Mouse (Mus musculus) spleen, embryonic (tissue): Measurements from ENCODE around the gene Usp24.

Experiments used
- CTCF ChIA-PET: fragments of 350-600 bp; sonication (Branson Sonifier 250); formaldehyde crosslinking; loops from one replicate; lab custom pipeline; 2022; lab: Charles Lee

The Usp24 gene

DNA sequence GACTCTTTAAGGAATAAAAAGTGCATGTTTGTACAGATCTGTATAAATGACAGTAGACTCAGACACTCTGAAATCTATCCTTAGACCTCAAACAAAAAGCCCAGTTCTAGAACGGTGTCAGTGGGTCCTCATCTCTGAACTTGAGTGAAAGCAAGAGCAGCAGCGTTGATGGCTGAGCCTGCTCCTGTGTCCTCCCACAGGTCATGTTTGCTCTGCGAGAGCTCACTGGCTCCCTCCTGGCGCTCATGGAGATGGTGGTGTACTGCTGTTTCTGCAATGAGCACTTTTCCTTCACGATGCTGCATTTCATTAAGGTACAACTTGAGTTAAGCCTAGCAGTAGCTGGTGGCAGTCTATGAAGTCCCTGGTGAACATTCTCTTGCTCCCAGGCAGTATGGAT, 110.3 kb downstream of the Usp24 start:
- CTCF ChIA-PET: no interaction called here

DNA sequence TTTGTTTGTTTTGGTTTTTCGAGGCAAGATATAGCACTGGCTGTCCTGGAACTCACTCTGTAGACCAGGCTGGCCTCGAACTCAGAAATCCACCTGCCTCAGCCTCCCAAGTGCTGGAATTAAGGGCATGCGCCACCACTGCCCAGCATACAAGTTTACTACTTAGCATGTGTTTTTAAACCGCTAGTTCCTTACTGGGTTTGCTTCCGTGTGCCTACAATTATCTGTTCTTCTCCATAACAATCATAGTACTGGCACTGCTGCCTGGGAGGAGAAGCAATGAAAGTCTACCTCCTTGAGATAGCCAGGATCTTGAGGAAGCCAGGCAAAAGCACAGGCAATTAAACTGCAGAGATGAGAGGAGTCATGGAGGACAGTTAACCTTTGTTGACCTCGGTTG, 112.6 kb downstream of the Usp24 start:
- CTCF ChIA-PET: no interaction called here

DNA sequence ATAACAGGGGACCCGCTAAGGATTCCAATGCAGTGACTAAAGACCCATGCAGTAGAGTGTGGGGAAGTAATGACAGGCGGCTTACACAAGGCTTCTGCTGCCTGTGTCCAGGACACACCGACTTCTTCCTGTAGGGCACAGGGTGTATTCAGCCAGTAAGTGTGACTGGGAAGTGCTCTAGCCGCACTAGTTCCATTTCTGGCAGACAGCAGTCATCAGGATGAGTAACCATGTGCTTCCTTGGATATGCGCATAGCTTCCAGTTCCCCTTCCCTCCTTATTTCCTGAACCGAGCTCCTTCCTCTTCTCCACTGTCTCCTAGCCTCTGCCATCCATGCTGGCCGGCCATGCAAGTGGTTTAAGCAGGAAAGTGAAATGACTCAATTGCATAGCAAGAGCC, 113.1 kb downstream of the Usp24 start:
- CTCF ChIA-PET: no interaction called here

DNA sequence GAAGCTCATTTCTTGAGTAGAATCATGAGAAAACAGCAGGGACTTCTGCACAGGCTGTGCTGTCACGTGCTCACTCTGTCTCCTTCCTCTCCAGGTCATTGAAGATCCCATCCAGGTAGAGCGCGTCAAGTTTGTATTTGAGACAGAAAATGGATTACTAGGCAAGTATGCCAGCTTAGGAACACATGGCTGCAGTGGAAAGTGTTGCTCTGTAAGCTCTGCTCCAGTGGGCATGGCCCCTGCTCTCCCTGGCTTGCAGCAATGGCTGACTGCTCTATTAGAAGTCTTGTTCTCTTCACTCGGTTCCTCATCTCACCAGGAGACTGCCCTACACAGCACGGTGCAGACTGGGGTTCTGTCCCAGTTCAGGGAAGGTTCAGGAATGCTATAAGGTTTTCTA, 114.4 kb downstream of the Usp24 start:
- CTCF ChIA-PET: no interaction called here

DNA sequence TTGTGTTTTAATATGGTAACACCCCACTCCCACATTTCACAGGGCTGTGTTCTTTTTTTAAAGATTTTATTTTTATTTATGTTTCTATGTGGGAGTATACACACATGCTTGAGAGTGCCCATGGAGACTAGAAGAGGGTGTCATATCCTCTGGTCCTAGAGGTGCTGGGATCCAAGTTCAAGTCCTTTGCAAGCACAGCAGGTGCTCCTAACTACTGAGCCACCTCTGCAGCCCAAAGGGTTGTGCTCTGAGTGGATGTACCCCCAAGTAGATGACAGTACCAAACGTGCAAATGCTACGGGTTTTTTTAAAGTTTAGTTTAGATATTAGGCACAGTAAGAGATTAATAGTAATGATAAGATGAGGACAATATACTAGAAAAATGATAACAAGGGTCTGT, 119.4 kb downstream of the Usp24 start:
- CTCF ChIA-PET: no interaction called here

DNA sequence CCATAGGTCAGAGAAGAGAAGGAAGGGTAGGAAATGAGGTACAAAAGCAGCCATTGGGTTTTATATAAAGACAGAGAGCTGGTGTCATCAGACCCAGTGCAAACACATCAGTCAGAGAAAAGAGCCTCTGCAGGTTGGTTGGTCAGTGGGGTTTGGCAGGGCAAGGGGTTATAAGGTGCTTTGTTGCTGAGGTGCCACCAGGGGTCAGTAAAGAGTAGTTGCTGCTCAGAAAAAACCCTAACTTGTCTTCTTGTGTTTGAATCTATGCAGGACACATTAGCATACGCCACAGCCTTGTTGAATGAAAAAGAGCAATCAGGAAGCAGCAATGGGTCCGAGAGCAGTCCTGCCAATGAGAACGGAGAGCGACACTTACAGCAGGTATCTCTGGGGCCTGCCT, 120.5 kb downstream of the Usp24 start:
- CTCF ChIA-PET: no interaction called here

DNA sequence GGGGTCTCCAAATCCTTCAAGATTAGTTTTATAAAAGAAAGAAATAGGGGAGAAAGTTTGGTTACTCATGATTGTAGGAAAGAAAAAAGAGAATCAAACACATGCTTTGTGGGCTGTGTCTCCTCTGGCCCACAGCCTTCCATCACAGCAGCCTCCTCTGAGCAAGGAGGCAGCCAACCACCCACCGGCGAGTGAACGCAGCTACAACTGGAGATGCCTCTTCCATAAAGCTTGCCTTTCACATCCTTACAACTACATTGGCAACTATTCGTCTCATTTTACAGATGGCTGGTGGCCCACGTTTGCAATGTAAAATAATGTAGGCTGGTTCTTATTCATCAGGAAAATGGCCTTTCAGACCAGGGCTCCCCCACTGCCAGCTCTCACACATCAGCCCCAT, 121.2 kb downstream of the Usp24 start:
- CTCF ChIA-PET: no interaction called here

DNA sequence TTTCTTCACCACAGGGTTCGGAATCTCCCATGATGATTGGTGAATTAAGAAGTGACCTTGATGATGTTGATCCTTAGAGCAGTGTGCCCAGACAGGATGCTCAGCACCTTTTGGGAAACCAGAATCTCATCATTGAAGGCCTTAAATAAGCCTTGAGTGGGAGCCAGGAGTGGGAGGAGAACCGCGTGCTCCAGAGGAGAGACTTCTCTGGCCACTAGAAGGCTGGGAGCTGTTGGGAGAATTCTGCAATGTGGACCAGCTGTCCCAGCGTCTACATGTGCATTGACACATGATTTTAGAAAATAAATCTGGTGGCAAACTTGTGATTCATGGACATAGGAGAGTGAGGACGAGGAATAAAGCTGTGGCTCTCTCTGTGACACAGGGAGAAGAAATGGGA, 122.8 kb downstream of the Usp24 start:
- CTCF ChIA-PET: no interaction called here

DNA sequence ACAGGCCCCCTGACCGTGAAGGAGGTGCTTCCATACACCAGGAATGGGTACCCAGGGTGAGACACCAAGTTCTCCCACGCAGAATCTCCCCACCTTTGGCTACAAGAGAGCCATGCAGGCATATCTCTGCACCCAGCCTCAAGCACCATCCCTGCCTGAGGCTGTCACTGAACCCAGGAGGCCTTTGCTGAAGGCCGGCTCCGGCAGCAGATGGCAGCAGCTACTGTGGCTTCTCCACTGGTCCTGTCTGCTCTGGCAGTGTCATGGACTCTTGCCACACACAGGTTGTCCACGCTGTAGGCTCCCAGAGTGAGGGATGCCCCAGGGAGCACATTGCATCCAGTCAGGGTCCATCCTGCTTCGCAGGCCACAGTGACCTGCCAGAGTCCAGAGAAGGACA, 127.2 kb downstream of the Usp24 start:
- CTCF ChIA-PET: no interaction called here

DNA sequence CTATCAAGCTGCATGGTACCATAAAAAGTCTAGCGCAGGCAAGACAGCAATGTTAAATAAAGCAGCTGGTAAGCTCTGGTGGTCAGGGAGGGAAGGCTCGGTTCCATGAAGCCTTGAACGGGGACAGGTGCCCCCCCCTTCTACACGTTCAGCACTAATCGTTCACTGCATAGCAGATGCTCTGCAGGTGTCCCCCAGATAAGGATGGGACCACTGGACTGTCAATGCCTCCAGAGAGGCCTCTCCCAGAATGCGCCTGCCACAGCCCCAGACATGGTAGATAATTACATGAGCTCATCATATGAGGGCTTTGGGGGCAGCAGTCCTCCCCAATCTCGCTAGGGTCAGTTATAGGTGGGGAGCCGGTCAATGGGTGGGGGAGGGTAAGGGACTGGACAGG, 133.3 kb downstream of the Usp24 start:
- CTCF ChIA-PET: interaction anchor here (0.6 kb wide), 1 partner anchor 281 kb away, joined by 3 read pairs; no protein-coding TSS in a partner anchor

DNA sequence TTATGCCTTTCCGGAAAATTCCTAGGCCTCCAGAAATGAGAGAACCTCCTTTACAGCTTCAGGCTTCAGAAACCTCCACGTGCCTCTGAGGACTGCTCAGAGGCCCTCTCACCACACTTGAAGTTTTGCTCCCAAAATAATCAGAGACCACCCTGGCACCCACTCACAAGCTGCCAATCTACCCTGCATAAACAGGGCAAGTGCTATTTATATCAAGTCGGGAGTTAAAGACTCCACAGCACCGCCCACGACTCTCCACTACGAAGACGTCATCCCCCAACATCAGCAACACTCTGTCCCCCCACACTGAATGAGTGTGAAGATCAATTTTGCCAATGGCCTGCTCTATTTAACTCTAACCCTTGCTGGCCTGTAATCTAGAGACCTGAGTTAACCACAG, 136.4 kb downstream of the Usp24 start:
- CTCF ChIA-PET: no interaction called here

DNA sequence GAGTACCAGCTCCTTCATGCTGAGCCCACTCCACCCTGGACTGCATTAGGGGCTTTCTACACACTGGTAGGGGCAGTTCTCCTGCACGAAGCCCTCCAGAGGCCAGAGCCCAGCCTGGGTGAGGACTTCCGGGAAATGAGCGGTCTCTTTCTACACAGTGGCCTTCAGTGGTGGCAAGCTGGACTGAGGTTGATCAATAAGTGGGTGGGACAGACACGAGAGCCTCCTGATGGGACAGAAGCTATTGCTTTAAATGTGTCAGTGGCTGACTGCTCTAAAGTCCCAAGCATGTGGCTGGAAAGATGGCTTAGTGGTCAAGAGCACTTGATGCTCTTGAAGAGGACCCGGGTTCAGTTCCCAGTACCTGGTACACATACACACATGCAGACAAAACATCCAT, 137.1 kb downstream of the Usp24 start:
- CTCF ChIA-PET: no interaction called here

DNA sequence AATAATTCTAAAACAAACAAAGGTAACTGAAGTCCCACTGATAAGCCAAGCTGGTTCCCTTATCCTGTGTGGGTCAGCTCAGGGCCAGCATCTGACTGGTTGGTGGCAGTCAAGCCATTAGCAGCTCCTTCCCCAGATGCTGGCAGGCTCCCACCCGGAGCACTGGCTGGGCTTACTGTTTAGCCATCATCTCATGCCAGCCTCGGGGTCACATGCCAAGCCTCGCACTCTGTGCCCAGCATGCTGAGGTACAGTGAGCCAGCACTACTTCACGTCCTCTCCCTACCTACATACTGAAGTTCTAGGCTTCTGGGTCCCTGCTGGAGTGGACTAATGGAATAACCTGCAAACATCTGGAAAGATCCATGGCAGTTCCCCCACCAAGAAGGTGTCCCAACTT, 137.5 kb downstream of the Usp24 start:
- CTCF ChIA-PET: no interaction called here

DNA sequence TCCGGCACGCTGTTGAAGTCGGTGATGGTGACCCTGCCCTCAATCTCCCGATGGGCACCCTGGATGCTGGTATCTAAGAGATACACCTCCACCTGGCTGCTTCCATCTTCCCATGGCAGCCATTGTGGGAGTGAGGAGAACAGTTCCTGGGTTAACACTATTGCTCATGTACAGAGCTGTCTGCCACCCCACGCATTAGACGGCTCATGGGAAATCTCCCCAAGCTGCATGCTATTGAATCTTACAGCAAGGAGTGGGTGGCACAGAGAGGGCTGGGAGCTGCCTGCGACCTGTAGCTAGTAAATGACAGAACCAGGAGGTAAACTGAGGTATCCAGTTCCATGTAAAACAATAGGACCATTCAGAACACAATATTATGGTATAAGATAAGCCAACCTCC, 138.5 kb downstream of the Usp24 start:
- CTCF ChIA-PET: no interaction called here

DNA sequence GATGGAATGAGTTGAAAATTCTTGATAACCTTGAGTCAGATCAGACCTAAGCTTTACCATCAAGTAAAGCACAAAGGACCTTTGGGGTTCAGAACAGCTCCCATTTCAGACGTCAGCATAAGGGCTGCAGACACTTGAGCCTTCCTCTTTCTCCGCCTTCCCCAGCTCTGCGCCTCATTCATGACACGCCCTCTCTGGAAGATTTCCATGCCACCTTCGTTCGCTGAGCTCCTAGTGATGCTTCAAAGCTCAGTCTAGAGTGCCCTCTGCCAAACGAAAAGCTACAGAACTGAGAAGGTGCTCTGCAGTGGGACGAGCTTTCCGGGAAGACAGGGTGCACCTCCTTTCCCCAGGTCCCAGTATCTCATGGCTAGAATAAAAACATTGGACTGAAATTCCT, 146.0 kb downstream of the Usp24 start:
- CTCF ChIA-PET: no interaction called here

DNA sequence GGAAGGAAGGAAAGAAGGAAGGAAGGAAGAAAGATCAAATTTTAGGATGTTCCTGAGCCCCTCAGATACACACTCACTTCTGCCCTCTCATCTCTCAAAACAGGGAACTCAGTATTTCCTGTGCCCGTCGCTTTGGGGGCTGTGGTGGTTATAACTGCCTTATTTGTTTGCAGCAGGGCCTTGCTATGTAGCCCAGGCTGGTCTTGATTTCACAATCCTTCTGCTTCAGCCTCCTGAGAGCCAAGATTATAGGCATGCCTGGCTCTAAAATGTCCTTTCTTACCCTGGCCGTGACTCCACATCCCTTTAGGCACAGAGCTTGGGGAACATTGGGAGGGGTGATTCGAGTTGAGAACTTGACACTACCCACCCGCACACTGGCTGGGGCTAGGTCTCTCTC, 146.5 kb downstream of the Usp24 start:
- CTCF ChIA-PET: no interaction called here

DNA sequence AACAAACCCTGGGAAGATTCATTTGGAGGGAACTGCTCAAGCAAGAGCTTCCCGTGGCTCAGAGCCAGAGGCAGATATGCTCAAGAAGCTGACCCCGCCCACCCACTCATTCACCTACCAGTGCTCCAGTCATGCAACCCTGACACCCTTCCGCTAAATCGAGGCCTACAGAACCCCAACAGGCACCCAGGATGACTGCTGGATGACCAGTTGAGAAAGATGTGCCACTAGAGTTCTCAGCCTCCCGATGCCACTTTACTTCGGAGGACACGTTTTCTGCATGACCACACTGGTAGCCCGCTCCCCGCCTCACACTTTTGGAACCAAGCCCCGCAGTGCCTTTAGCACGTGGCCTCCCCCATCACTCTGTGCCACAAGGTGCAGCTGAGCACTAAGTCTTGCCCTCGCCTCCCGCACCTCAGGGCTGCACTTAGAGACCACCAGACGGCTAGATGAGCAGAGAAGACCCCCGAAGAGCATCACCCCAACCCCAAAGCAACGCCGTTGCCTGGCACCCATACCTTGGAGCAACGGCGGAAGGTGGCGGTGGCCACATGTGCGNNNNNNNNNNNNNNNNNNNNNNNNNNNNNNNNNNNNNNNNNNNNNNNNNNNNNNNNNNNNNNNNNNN, 147.3 kb downstream of the Usp24 start:
- CTCF ChIA-PET: no interaction called here

DNA sequence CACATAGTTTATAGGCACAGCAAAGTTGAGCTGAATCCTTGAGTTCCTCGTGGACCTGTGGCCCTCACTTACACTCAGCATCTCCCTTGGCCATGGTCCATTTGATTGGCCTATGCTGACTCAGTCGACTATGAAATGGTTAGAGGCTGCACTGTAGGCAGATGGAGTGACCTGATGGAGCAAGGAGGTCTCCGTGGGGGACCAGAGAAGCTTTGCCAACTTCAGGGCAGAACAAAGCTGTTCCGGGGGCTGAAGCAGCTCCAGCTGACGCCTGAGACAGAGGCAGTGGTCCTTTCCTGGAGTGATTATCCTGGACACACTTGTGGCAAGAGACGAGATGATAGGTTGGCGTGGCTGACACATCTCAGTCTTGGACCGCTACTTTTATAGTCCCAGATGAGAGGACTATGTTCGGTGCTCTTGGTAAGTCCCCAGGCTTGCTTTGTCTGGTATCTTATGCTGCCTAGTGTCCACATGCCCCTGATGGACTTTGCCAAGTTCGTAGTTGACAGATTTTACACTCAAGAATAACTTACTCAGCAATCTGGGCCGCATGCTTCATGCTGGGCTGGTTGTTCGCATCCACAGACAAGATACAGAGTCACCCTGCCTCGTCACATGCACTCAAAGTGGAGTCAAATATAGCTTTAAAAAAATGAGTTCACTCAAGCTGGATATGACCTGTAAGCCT, 151.6 kb downstream of the Usp24 start:
- CTCF ChIA-PET: no interaction called here

DNA sequence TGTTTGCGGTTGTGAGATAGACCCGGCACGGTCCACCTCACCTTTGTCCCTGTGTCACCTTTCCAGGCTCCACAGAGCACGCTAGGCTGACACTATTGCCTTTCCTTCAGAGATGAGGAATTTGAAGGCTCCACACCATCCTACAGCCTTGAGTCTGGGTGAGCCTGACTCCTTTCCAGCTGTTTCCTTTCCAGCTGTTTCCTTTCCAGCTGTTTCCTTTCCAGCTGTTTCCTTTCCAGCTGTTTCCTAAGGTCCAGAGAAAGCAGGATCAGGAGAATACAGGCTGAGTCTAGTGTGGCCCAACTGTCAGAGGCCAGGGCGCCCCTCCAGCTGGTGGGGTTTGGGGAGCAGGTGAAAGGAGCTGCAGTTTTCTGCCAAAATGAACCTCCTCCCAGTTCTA, 154.9 kb downstream of the Usp24 start:
- CTCF ChIA-PET: interaction anchor here (0.5 kb wide), 1 partner anchor 228 kb away, joined by 5 read pairs; no protein-coding TSS in a partner anchor

DNA sequence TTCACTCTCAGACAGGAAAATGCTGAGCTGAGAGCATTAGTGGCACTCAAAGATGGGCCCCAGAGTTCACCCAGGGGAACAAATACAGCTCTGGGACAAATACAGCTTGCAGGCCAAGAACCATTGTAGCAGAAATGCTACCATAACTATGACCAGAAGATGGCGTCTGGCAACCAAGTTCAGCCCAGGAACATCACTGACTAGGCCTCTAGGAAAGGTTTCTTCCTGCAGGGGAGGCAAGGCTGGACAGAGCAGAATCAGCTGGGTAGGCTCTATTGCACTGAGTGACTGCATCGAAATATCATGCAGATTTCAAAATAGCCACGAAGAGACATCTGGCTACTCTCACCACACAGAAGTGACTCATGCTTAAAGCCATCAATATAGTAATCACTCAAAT, 156.3 kb downstream of the Usp24 start:
- CTCF ChIA-PET: interaction anchor here (0.5 kb wide), 1 partner anchor 445 kb away, joined by 3 read pairs; no protein-coding TSS in a partner anchor

DNA sequence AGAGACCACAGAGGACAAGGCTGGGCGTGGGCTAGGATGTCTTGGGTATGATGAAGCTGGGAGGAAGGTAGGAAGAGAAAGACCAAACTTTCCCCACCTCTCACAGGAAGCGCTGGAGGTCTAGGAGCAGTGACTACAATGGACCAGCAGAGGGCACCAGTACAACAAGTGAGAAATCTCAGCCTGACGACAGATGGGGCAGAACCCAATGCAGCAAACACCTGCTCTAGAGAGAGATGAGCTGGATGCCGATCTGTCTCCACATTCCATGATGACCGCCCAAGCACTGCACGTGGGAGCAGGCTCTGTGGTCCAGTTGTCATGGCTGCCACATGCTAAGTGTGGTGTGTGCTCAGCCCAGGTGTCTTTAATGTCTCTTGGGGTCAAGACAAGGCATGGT, 158.2 kb downstream of the Usp24 start:
- CTCF ChIA-PET: interaction anchor here (1.2 kb wide), 2 partner anchors 55 to 57 kb away, joined by 3 read pairs; no protein-coding TSS in a partner anchor

DNA sequence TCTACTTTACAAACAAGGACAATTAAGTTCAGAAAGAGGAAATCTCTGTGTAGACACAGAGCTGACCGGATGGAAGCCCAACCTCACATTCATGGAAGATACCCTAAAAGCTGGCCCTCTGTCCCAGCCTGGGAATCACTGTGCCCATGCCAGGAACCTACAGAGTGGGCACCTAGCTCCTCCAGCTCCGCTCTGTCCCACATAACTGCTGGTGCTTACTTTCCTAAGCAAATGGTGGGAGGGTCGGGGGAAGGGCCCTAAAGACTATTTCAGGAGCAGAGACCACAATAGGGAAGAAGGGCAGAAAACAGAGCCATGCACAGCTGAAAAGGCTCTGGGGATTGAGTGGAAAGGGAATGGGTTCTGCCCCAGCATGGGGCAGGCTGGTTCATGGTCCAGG, 164.5 kb downstream of the Usp24 start:
- CTCF ChIA-PET: no interaction called here

DNA sequence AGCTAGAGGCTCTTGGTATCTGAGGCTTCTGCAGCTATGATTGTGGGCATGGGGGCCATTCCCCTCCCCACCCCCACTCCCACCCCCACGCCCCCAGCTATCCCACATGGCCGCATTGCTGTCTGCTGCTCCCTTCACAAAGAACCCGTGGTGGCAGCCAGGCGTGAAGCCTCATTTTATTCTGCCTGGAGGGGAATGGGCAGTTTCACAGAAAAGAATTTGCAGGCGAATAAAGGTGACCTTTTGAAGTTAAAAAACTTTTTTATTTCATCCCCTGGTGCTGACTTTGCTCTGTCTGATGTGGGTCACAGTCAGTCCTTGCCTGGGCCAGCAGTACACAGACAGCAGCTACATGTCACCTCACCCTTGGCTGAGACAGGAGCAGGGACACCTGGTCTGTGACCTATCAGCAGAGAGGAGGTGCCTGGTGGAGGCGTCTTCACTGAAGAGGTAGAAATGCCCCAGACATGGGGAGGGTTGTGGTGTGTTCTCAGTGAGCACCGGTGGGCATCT, 167.3 kb downstream of the Usp24 start:
- CTCF ChIA-PET: no interaction called here
